ENCODE assay signal across 8 mouse cellular contexts in genomic region chr1:180225500-180226220, GRCm38 (mm10). TPM values are rescaled to one million over a fixed set of nuclear protein-coding genes. Genes with fewer than 3 reads are reported as not detected.
DNase-seq lines count a peak whose midpoint lies in the region; ATAC-seq and TF ChIP-seq lines count a peak whose summit lies in the region.

No protein-coding gene starts in this region.

- no peak for TF ChIP-seq CTCF in brain, embryonic 14.5 days (IDR thresholded peaks at IDR 0.05; ENCODE audit: borderline replicate concordance, extremely low read depth, insufficient read depth, insufficient read length)

- DNase-seq in ES-CJ7 (ENCODE audit: low read depth, low spot score): peak; percentile 78
- DNase-seq in brain, embryonic 14.5 days (ENCODE audit: low read depth): peak; percentile 72
- peak; percentile 48 to 59 for DNase-seq in heart, postnatal 36 days
- peak; percentile 69 for DNase-seq in large intestine, adult 2 months (ENCODE audit: low read depth, low spot score)
- DNase-seq in spleen, postnatal 10 days (ENCODE audit: low spot score in 2 of 2): peak; percentile 51 to 88
- no peak for DNase-seq in layer of hippocampus, postnatal 36 days

- peak; percentile 96 for ATAC-seq in erythroblast, adult 5-6 weeks (replicated peaks; ENCODE audit: low FRiP score, poor library complexity, severe bottlenecking)
- ATAC-seq in megakaryocyte-erythroid progenitor cell, adult 5-6 weeks (replicated peaks; ENCODE audit: low FRiP score, low TSS enrichment, poor library complexity, severe bottlenecking): peak; percentile 91

- TF ChIP-seq POLR2A in brain, embryonic 14.5 days (IDR thresholded peaks at IDR 0.05; ENCODE audit: borderline replicate concordance, extremely low read depth, insufficient read depth, insufficient read length, poor library complexity, severe bottlenecking): no peak

- WGBS in large intestine, adult 2 months: 9% methylated on average over 21 of the region's 21 CpGs

- intact Hi-C loops in heart, postnatal 36 days (cut with DNase I): no loop called here

RNA-seq across cellular contexts. Expression of gene Coq8a, which starts 26.3 kb away (rescaled TPM):
- polyA plus RNA-seq in brain, embryonic 14.5 days (2012; rRNA removed): 2.9 and 3.2 TPM in 2 replicates
- 7.3 TPM in 1 of 2 replicates, not detected in the other for total RNA-seq in erythroblast, adult 5-6 weeks (2015; ENCODE audit: low replicate concordance)
- total RNA-seq in erythroblast, adult 5-6 weeks (2017; ENCODE audit: low replicate concordance): 2.0 TPM in 1 of 2 replicates, not detected in the other
- total RNA-seq in heart, postnatal 36 days (2021): 100 to 1,000 TPM; 909 to 953 TPM
- 19.4 and 29.9 TPM in 2 replicates for polyA plus RNA-seq in large intestine, adult 2 months (2012; rRNA removed)
- total RNA-seq in megakaryocyte-erythroid progenitor cell, adult 5-6 weeks (2014; fragmentation: Nextera tagmentation): 6.3 and 8.4 TPM in 2 replicates
- total RNA-seq in megakaryocyte-erythroid progenitor cell, adult 5-6 weeks (2017): 18.3 and 22.3 TPM in 2 replicates
- total RNA-seq in layer of hippocampus, postnatal 36 days (2021): 10 to 100 TPM; 55.0 to 68.3 TPM

RNA-seq across cellular contexts. Expression of gene Psen2, which starts 37.6 kb away (rescaled TPM):
- 17.9 and 19.6 TPM in 2 replicates for polyA plus RNA-seq in brain, embryonic 14.5 days (2012; rRNA removed)
- total RNA-seq in erythroblast, adult 5-6 weeks (2015; ENCODE audit: low replicate concordance): 7.5 and 7.9 TPM in 2 replicates
- total RNA-seq in erythroblast, adult 5-6 weeks (2017; ENCODE audit: low replicate concordance): 7.2 and 7.4 TPM in 2 replicates
- 10 to 100 TPM; 13.2 to 15.8 TPM for total RNA-seq in heart, postnatal 36 days (2021)
- 31.5 and 32.6 TPM in 2 replicates for polyA plus RNA-seq in large intestine, adult 2 months (2012; rRNA removed)
- total RNA-seq in megakaryocyte-erythroid progenitor cell, adult 5-6 weeks (2014; fragmentation: Nextera tagmentation): 75.6 and 93.3 TPM in 2 replicates
- 39.5 and 66.4 TPM in 2 replicates for total RNA-seq in megakaryocyte-erythroid progenitor cell, adult 5-6 weeks (2017)
- 10 to 100 TPM; 18.8 to 21.0 TPM for total RNA-seq in layer of hippocampus, postnatal 36 days (2021)

Comparison
In these comparisons a context has a peak if more than half of its experiments do, and no peak if none do; other contexts are left out.
1. DNase-seq: peak in ES-CJ7 (single experiment), brain, embryonic 14.5 days (single experiment), heart, postnatal 36 days (2 of 2), large intestine, adult 2 months (single experiment) and spleen, postnatal 10 days (2 of 2); none in layer of hippocampus, postnatal 36 days (0 of 2).
2. RNA of gene Coq8a, which starts 26.3 kb away (total RNA-seq): 909 to 953 TPM in heart, postnatal 36 days; 55.0 to 68.3 TPM in layer of hippocampus, postnatal 36 days, 6.3 to 22.3 TPM in megakaryocyte-erythroid progenitor cell, adult 5-6 weeks and 2.0 to 7.3 TPM in erythroblast, adult 5-6 weeks; every median in the first group is over 10 times any median in the second.